Mouse (Mus musculus): Measurements from ENCODE around the gene Rimbp3.

GRCm38 (mm10) chr16:17182136-17182535 is 26.3 kb upstream of the Rimbp3 start:
- no peak for TF ChIP-seq CTCF (IDR thresholded peaks at IDR 0.05; ENCODE audit: low read depth)
- TF ChIP-seq EP300 (IDR thresholded peaks at IDR 0.05; ENCODE audit: low read depth), result no peak
